Mouse (Mus musculus) layer of hippocampus, adult 18-20 months (tissue): ENCODE results near the gene Cox6b1. TPM values are rescaled to one million over a fixed set of nuclear protein-coding genes. Genes with fewer than 3 reads are reported as not detected.

Experiments
- DNase-seq, 2 experiments: peaks; one replicate each; pipeline ENCODE4 v3.0.0; 2022; ENCODE audit warnings: low spot score in 2 of 2
- long read RNA-seq: library from polyadenylated mRNA; stranded (forward); transcript quantifications from one replicate; pipeline ENCODE4 v2.0.0, GENCODE M21; 2021
- total RNA-seq, 2 experiments: library from RNA; stranded (reverse); gene quantifications; 2 replicates each; pipeline ENCODE4 v1.2.3; 2021

Gene Cox6b1
- total RNA-seq = 100 to 1,000 TPM; 599 to 606 TPM
- long read RNA-seq, transcript Cox6b1-201 (4 exons, 618 nt) = major isoform, 306 of 324 reads
- long read RNA-seq, partial matches to known transcripts = 12 of 324 reads
- long read RNA-seq, other reads (novel, unspliced or antisense) = 5 of 324 reads

DNA sequence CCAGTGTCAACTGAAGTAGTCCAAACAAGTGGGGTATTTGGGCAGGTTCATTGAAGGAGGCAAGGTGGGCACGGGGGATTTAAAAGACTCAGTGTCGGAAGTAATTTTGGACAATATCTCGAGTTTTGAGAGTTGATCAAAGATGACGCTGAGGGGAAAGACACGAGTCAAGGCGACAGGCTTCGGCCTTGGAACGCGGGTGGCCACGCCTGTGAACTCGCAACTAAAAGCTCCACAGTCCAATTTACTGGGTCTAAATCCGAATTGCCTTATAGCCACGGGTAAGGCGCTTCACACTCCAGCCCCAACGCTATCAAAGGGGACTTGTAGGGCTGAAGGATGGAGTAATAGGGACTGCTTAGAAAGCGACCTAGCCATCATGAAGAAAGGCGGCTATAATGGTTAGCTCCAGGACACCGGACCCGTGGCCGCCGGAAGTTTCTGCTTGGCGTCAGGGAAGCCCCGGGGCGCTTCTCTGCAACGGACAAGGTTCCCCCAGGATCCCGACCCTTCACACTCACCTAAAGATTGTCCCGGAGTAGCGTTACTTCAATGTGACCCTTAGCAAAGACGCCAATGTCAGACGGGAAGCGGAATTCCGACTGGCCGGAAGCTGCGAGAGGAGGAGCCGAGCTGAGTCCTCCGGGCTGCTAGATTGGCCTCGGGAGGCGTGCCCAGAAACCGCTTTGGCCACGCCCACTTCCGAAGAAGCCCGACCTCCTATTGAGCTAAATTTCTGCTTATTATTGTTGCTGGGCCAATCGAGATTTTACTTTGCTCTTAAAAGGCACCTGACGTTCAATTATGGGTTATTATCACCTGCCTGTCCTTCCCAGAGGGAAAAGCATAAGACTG lies at the start of gene Cox6b1:
Cox6b1 (minus strand) TSS at position 622 of the 855 bp plus-strand sequence.
- DNase-seq = peak; percentile 76 to 89

DNA sequence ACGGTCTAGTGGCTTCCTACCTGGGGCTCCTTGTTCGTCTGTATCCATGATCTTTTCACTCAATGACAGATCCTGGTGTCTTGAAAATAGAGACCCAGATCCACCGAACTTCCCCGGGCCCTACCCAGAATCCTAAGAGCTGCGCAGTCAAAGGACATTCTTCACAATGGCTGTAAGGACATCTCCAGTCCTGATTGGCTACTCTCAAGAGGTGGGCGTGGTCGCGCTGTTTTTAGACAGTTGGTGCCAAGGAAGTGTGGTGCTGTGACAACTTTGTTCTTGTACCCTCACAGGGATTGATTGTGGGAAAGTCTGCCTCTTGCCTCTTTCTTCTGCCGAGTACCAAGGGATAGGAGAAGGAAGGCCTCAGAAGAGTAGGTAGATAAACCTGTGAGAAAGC lies 45.5 kb upstream of the Cox6b1 start, which contains the start of gene Pmis2:
Pmis2 (minus strand) TSS at position 126 of the 400 bp plus-strand sequence.
- no peak for DNase-seq

DNA sequence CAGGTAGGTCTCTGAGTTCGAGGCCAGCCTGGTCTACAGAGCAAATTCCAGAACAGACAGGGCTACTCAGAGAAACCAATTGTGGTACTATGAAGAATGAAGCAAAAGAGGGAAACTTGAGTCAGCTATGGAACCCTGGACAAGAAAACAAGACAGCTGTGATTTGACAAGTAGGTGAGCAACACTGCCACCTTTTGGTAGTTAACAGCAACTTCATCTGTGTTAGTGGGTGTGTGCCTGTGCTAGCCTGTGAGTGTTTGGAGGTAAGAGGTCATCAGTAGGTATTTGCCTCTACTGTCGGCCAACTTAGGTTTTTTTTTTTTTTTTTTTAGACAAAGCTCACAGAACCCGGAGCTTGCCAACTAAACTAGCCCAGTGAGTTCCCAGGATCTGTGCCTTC lies 43.3 kb upstream of the Cox6b1 start:
- DNase-seq = no peak

DNA sequence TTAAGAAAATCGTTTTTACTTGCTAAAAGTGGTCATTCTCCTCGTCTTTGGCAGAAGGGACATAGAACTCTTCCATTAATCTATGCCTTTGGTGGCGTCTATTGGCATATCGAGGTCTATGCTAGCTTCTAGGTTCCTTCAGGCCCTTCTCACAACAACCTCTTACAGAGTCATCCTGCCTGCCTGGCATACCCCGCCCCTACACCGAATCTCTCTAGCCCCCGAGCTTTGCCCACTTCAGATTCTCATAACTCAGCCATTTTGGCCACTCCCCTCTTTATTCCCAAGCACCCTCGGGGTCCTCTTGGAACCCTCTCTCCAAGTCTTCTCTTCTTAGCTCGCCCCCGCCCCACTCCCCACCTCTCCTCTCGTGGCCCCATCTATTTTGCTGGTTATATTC lies 39.4 kb upstream of the Cox6b1 start:
- peak in 1 of 2 experiments; percentile 14 for DNase-seq

DNA sequence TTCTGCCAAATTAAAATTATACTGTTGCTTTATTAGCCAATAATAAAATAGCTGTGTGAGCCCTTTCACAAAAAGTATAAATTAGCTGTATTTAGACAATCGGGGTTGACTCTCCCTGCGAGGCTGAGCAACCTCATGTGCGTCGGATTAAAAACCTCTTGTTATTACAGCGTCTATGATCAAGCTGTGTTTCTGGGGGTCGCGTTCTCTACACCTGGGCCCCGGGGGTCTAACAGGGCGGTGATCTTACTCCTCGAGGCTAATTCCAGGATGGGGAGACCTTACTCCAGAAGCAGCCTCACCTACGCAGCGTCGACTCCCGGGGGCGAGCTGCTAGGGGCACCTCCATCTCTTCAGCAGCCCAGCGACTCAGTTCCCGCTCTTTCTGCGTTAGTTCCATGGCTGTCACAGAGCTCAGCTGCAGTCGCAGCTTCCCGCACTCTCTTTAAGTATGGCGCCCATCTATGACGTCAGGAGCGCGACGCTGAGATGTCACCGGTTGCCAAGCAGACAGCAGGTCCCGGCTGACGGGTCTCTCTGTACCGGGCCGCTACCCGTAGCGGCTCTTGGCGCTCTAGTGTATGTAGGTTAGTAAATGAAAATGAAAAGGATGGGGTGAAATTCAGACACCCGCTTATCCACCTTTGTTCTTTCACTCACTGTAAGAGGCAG lies 38.7 kb upstream of the Cox6b1 start, which contains the start of gene Haus5:
Haus5 (minus strand) TSS at position 466 of the 672 bp plus-strand sequence.
- DNase-seq = peak; percentile 84 to 95

DNA sequence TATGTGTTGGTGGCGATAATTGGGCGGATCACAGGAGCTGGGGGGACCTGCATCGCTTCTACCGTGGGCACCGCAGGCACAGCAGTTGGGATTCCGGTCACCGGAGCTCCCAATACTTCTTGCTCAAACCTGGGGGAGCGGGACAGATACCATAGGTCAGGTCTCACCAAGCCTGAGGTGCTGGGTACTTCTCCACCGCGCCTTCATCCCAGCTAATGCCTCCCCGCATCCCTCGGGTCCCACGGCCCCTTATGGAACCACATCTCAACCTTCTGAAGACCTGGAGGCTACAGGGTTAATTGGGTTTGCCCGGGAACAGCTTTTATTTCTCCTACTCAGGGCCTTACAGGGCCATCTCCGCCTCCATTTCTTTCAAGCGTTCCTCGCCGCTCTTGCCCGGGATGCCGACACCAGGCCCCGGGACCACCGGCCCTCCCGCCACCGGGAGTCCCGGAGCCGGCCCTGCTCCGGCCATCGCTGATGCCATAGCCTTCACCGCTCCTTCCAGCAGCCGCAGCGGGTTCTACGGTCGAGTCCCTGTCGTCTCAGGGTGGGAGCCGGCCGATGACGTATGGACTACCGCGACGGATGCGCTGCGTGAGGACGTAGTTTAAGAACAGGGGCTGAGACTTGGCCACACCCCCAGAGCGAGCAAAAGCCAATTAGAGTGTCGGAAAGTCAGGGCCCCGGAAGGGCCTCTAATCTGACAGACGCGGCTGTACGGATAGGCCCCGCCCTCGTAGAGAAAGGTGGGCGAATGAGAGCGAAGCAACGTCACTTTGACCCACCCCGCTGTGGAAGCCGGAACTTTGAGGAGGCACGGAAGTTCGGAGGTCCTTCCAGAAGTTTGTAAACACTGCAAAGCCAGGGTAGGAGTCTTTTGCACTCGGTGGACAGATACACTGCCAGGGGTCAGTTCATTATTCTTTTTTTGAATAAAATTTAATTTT lies 23.9 kb upstream of the Cox6b1 start, which contains the start of gene Rbm42:
Rbm42 (minus strand) TSS at position 727 of the 950 bp plus-strand sequence.
- peak; percentile 99 for DNase-seq

DNA sequence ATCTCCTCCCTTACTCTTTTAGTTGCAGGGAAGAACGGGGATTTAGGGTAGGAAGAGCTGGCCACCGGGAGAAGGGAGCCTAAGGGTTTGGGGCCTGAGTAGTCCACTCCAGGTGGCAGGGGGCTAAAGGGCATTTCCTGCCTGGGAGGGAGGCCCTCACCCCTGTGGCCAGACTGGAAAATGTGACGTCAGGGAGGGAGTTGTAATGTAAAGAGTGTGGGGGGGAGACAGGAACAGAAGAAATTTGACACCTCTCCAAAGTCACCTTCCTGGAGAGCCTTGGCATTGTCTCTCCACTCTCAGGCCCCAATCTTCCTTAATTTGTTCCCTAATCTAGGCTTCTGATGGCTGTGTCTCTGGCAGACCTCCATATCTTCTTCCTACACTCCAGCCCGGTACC lies 13.1 kb upstream of the Cox6b1 start:
- no peak for DNase-seq

DNA sequence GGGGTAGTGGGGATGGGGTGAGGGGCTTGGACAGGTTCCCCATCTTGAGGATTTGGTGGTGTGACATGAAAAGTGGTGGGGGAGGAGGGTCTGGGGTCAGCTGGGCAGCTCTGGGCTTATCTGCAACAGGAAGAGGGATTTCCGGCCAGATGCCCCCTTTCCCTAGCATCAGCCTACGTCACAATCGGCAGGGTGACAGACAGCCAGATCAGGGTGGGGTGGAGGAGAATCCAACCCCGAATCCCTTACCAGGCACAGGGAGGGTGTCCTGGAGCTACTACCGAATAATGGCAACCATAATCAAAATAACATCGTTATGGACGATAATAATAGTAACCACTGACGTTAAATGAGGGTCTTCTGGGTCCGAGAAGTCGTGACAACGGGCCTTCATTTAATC lies 10.4 kb upstream of the Cox6b1 start:
- no peak for DNase-seq

DNA sequence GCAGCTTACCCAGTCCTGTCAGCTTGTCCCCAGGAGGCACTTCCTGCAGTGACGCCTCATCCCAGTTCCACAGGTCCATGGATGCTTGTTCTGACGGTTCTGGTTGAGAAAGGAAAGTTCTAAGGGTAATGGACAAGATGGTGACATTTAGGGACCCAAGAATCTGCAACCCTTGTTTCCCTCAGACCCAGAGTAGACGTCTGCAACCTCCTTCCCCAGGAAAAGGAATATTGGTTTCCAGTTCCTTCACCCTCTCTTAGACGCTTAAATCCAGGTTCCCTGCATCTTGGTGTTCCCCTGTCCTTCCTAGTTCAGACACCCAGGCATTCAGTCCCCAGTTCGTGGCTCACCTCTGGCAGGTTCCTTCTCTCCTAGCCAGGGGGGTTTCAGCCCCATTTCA lies 9.8 kb upstream of the Cox6b1 start, which contains the start of gene Etv2:
Etv2 (minus strand) TSS at position 101 of the 400 bp plus-strand sequence.
- no peak for DNase-seq

DNA sequence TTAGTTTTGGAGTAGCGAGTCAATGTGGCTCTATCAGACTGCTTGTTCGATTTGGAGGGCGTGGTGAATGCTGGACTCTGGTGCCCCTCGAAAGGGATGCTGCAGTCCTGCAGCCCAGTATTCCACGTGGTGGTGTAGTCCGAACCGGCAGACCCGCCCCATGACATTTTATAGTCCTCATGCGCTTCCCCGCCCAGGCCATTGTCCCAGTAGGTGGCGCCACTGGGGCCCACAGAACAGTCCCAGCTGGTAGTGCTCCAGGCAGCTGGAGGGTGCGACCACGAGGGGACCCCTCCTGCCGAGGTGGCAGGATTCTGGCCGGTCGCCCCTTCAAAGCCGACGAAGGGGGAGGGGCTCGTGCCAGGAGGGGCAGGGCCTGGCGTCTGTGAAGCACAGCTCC lies 8.7 kb upstream of the Cox6b1 start:
- DNase-seq = no peak

DNA sequence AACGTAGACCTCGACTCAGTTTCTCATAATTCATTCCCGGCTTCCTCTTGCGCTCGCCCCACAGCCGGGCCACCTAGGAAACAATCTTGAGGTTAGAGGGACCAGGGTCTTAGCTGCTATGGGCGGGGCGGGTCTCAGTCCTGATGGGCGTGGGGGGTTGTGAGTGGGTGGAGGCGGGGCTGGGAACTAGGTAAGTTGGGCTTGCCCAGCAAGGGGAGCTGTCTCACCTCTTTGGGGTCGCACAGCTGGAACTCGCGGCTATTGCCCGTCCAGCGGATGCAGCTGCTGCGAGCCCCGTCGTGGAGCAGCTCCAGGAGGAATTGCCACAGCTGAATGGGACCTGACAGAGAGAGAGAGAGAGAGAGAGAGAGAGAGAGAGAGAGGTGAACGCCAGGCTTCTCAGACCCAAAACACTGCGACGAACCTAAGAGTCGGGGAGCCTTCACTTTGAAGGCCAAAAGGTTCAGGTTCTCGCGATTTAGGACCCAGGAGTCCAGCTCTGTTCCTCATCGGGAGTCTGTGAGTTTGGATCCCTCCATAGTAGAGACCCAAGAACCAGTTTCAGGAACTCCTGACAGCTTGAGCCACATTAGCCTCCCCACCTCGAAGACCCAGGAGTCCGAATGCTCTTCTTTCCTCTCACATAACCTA lies 7.9 kb upstream of the Cox6b1 start:
- DNase-seq = no peak

DNA sequence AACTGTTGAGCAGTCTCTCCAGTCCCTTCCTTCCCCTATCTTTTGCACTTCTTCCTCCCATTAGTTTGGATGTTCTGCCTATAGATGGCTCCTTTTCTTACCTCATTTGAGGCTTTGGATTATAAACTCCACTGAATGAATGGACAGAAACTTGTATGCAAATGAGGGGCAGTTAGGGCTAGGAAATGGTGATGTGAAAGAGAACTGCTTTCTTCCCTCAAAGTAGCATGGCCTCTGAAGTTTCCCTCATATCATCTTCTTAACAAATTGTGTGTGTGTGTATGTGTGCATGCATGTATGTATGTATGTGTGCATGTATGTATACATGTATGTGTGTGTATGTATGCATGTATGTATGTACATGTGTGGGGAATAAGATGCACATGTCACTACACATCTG lies 3.1 kb upstream of the Cox6b1 start:
- no peak for DNase-seq

DNA sequence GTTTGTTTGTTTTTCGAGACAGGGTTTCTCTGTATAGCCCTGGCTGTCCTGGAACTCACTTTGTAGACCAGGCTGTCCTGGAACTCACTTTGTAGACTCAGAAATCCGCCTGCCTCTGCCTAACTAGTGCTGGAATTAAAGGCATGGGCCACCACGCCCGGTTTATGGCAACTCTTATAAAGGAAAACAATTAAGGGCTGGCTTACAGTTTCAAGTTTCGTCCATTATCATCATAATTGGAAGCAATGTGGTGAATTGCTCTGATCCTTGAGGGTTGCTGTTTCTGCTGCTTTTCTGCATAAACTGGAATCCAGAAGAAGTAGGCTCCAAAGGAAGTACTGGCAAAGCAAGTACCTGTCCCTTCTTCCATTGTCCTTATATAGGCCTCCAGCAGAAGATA lies 696 bp upstream of the Cox6b1 start:
- no peak for DNase-seq

DNA sequence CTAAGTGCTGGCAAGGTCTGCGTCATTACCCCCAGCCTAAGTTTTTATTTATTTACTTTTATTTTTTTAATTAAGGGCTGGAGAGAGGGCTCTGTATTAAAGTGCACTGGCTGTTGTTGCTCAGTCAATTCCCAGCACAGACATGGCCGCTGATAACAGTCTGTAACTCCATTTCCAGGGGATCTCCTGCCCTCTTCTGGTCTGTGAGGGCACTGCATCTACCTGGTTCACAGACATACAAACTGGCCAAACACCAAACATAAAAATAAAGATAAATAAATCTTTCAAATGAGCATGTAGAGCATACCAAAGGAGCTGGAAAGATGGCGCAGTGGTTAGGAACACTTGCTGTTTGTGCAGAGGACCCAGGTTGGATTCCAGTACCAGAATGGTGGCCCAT lies 6.7 kb downstream of the Cox6b1 start:
- no peak for DNase-seq

DNA sequence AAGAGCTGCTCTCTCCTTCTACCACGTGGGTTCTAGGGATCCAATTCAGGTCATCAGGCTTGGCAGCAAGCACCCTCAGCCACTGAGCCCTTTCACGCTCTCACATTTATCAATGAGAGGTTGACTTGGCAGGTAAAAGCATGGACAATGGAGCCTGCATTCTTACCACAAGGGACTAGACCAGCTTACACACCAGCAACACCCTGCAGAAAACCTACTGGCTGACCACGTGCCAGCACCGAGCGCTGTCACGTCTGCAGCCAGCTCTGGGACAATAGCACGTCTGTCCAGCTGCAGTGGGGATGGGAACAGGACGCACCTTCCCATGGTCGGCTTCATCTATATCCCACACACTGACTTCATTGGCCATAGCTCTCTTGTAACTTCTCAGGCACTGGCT lies 7.3 kb downstream of the Cox6b1 start:
- no peak for DNase-seq

DNA sequence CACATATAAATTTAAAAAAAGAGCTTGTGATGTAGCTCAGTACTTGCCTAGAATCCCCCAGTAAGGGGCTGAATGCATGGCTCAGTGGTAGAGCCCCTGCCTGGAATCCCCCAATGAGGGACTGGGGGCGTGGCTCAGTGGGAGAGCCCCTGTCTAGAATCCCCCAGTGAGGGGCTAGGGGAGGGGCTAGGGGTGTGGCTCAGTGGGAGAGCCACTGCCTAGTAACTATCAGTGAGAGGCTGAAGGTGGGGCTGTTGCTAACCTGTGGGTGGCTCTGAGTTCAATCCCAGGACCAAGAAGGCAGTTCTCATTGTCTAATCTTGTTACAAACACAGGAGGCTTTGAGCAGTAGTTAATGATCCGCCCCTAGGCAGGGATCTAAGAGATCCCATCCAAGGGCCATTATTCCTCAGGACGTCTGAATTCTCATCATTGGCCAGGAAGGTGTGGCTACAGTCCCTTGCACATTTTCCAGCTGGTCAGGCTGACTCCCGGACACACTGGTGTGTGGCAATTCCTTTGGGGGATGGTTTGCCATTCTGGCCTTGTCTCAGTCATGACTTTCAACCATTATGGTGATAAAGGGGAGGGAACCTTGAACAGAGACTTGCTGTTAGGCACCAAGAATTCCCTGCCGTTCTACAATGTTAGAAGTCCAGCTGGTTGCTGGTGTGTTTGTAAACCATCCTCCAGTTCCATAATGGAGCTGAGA lies 10.7 kb downstream of the Cox6b1 start:
- no peak for DNase-seq

DNA sequence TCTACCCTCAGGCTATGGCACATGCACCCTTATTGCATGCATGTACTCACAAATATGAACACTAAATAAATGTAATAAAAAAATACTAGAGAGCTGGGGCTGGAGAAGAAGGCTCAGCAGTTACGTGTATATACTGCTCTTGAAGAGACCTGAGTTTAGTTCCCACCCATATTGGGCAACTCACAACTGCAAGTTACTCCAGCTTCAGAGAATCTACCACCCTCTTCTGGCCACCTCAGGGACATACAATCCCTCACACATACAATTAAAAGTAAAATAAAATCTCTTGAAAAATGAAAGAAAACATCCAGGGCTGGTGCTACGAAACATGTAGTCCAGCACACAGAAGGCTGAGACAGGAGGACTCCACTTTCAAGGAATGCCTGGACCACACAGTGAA lies 11.5 kb downstream of the Cox6b1 start:
- no peak for DNase-seq

DNA sequence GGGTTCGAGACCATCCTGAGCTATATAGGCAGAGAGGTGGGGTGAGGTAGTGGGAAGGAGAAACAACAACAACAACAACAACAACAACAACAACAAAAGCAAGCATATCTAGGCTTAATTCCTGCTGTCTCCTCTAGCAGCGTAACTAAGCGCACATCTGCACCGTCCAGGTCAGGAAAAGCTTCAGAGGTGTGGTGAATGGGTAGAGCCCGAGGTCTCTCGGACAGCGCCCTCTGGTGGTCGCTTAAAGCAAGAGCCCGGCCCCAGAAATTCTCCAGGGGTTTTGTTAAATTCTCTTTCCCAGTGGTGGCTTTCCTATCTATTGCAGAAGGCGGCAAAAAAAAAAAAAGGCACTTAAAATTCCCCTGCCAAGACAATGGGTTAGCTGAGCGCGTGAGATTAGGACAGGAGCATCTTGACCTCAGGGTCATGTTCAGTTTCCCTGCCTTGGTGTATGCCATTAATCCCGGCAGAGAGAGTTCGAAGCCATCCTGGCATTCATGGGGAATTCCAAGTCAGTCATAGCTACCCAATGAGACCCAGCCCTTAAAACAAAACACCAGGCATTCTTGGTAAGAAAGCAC lies 12.3 kb downstream of the Cox6b1 start:
- DNase-seq = peak in 1 of 2 experiments; percentile 46
